Mouse (Mus musculus): ENCODE measurements around the gene Utf1. TPM values are rescaled to one million over a fixed set of nuclear protein-coding genes. Genes with fewer than 3 reads are reported as not detected.

The Utf1 gene
- total and polyA plus RNA-seq, 3 experiments, result not detected

- H3K79me2 ChIP-seq (replicated peaks; ENCODE audit: control insufficient read depth, extremely low read depth, insufficient read depth, poor library complexity, severe bottlenecking), result peaks cover 8% of the 10 kb centered on the region
- H3K36me3 ChIP-seq (replicated peaks in 1 of 2; ENCODE audit: control insufficient read depth in 1 of 2, insufficient read depth in 1 of 2, low read length in 1 of 2), result peaks cover 15 to 29% of the 10 kb centered on the region in 2 experiments
- H3K4me1 ChIP-seq (ENCODE audit: control insufficient read depth in 1 of 2, insufficient read depth in 2 of 2), result peaks cover 5 to 58% of the 10 kb centered on the region in 2 experiments; a peak in 3 of 4 replicates
- DNase-seq (ENCODE audit: extremely low read depth), result peak; percentile 73
- in situ Hi-C loops (cut with MboI; ENCODE audit: low pct_ligation_motif_present, low pct_unique_long_range_greater_than_20kb, low sequenced_read_pairs) (no loop called here), dilution Hi-C loops (cut with MboI; ENCODE audit: extremely low pct_ligation_motif_present, extremely low pct_unique_long_range_greater_than_20kb, low sequenced_read_pairs) (no loop called here)
- no peaks in the 10 kb centered on the region for H3K9me3 ChIP-seq (replicated peaks; ENCODE audit: low read length)
- peak overlapping the region; percentile 83 for H3K9ac ChIP-seq (ENCODE audit: insufficient read depth, low read depth)
- TF ChIP-seq ETS1 (conservative IDR thresholded peaks at IDR 0.05; ENCODE audit: low read depth, low read length), result no peak; the same call in 1 of the 2 replicates
- TF ChIP-seq TBP (conservative IDR thresholded peaks at IDR 0.05; ENCODE audit: low read depth, low read length), result no peak; the same call in 1 of the 2 replicates
- peak; percentile 2; the same call in 1 of the 2 replicates for TF ChIP-seq HCFC1 (IDR thresholded peaks at IDR 0.05; ENCODE audit: low read depth, low read length)
- TF ChIP-seq ELF1 (IDR thresholded peaks at IDR 0.05; ENCODE audit: low read depth, low read length), result no peak
- no peak for TF ChIP-seq JUND (conservative IDR thresholded peaks at IDR 0.05; ENCODE audit: low read depth, low read length)
- TF ChIP-seq TCF12 (IDR thresholded peaks at IDR 0.05; ENCODE audit: low read depth, low read length), result no peak
- TF ChIP-seq MYC (IDR thresholded peaks at IDR 0.05; ENCODE audit: low read depth, low read length), result no peak
- peak; percentile 67 for TF ChIP-seq MXI1 (IDR thresholded peaks at IDR 0.05; ENCODE audit: low read depth, low read length)
- TF ChIP-seq ZC3H11A (IDR thresholded peaks at IDR 0.05; ENCODE audit: low read depth, low read length), result no peak
- TF ChIP-seq IRF4 (IDR thresholded peaks at IDR 0.05; ENCODE audit: low read depth, low read length), result 0 out of 2 replicates have a peak, but pooled peaks have one; percentile 5
- TF ChIP-seq ZKSCAN1 (IDR thresholded peaks at IDR 0.05; ENCODE audit: borderline replicate concordance, low read depth, low read length), result no peak
- no peak for TF ChIP-seq NELFE (IDR thresholded peaks at IDR 0.05; ENCODE audit: low read depth, low read length)
- no peak for TF ChIP-seq BHLHE40 (IDR thresholded peaks at IDR 0.05; ENCODE audit: low read depth, low read length)
- TF ChIP-seq PAX5 (IDR thresholded peaks at IDR 0.05; ENCODE audit: low read length), result no peak
- no peak for TF ChIP-seq CHD2 (IDR thresholded peaks at IDR 0.05; ENCODE audit: low read length)
- TF ChIP-seq SIN3A (IDR thresholded peaks at IDR 0.05; ENCODE audit: low read length), result peak; percentile 29
- no peak for TF ChIP-seq SMC3 (IDR thresholded peaks at IDR 0.05; ENCODE audit: low read depth, low read length)
- peak; percentile 76 for TF ChIP-seq UBTF (IDR thresholded peaks at IDR 0.05; ENCODE audit: low read depth, low read length)
- no peak for TF ChIP-seq USF2 (conservative IDR thresholded peaks at IDR 0.05; ENCODE audit: low read depth, low read length)
- no peak for TF ChIP-seq EP300 (IDR thresholded peaks at IDR 0.05; ENCODE audit: low read length)
- TF ChIP-seq MAZ (IDR thresholded peaks at IDR 0.05; ENCODE audit: low read depth, low read length), result no peak
- no peak for TF ChIP-seq CHD1 (IDR thresholded peaks at IDR 0.05; ENCODE audit: low read depth, low read length)
- TF ChIP-seq RCOR1 (conservative IDR thresholded peaks at IDR 0.05; ENCODE audit: low read depth, low read length), result no peak
- TF ChIP-seq RAD21 (IDR thresholded peaks at IDR 0.05; ENCODE audit: low read depth, low read length), result no peak
- peak; percentile 62 for TF ChIP-seq POLR2A (IDR thresholded peaks at IDR 0.05; ENCODE audit: low read depth, low read length)
- TF ChIP-seq USF1 (IDR thresholded peaks at IDR 0.05; ENCODE audit: low read depth, low read length), result no peak
- TF ChIP-seq E2F4 (IDR thresholded peaks at IDR 0.05; ENCODE audit: insufficient replicate concordance, low read depth, low read length), result no peak
- TF ChIP-seq NRF1 (IDR thresholded peaks at IDR 0.05; ENCODE audit: low read depth, low read length), result no peak
- no peak for TF ChIP-seq MEF2A (IDR thresholded peaks at IDR 0.05; ENCODE audit: borderline replicate concordance, low read depth, low read length)
- H3K4me2 ChIP-seq (ENCODE audit: insufficient read depth, low read depth, poor library complexity, severe bottlenecking), result peak overlapping the region; percentile 92; the same call in 1 of the 2 replicates
- no peaks in the 10 kb centered on the region for H3K27me3 ChIP-seq (replicated peaks)
- H3K4me3 ChIP-seq (replicated peaks in 1 of 3; ENCODE audit: low read depth in 2 of 3, low read length in 2 of 3, poor library complexity in 1 of 3), result peak overlapping the region; percentile 65 to 73 (median 66)
- peak overlapping the region; percentile 67 for H3K27ac ChIP-seq (ENCODE audit: insufficient read depth, low read depth)
Observed at GRCm38 (mm10) chr7:139950283-139950971, 6.8 kb downstream of the Utf1 start.
